Mouse (Mus musculus) G1E (cell line): ENCODE data around the gene Syn3.
A peak's percentile ranks its signal among the peaks of the same experiment; 100 is the strongest.

ENCODE experiments used
- CTCF ChIP-seq: IDR thresholded peaks from 2 replicates; pipeline ENCODE4 v1.5.1; 2012; ENCODE audit warnings: low read depth, low read length, inconsistent platforms, mixed read lengths
- GATA1 ChIP-seq: IDR thresholded peaks from 2 replicates; pipeline ENCODE4 v1.6.1; 2012; ENCODE audit warnings: borderline replicate concordance, low read length, inconsistent platforms, mixed read lengths
- GATA2 ChIP-seq: IDR thresholded peaks from 2 replicates; pipeline ENCODE4 v1.6.1; 2012; ENCODE audit warnings: low read depth, low read length, inconsistent platforms, borderline replicate concordance
- POLR2AphosphoS5 ChIP-seq: IDR thresholded peaks from 2 replicates; pipeline ENCODE4 v1.6.1; 2012; ENCODE audit warnings: low read depth, low read length, inconsistent platforms; ENCODE audit not compliant: insufficient replicate concordance
- TAL1 ChIP-seq: conservative IDR thresholded peaks from 2 replicates; pipeline ENCODE4 v1.6.1; 2012; ENCODE audit warnings: low read depth, low read length, inconsistent platforms, mixed read lengths

- TF ChIP-seq CTCF (peak; percentile 70), POLR2AphosphoS5 (no peak), GATA1 (no peak), GATA2 (no peak), TAL1 (no peak)
Measured at GRCm38 (mm10) chr10:86463538-86464199, 35.0 kb downstream of the Syn3 start.
